Mouse (Mus musculus) olfactory bulb, adult 2 months (tissue): ENCODE results near the gene Ell2.

Experiments used
- CTCF ChIP-seq: fragments of 200-500 bp; IDR thresholded peaks from 2 replicates; pipeline ENCODE4 v1.5.1; 2012; ENCODE audit warnings: low read depth, mild to moderate bottlenecking, low read length, moderate library complexity; ENCODE audit not compliant: insufficient read depth
- POLR2A ChIP-seq: fragments of 200-500 bp; IDR thresholded peaks from 2 replicates; pipeline ENCODE4 v1.6.1; 2012; ENCODE audit warnings: mild to moderate bottlenecking, low read depth, low read length, moderate library complexity; ENCODE audit not compliant: insufficient read depth

GRCm38 (mm10) chr13:75797369-75798141 lies 91.0 kb downstream of the Ell2 start:
- TF ChIP-seq CTCF: peak; percentile 92
- TF ChIP-seq POLR2A: no peak
